Mouse (Mus musculus) intestine, embryonic 16.5 days (tissue): ENCODE results near the gene Cenph. TPM values are rescaled to one million over a fixed set of nuclear protein-coding genes. Genes with fewer than 3 reads are reported as not detected.

Experiments
- ATAC-seq: fragments of 200-750 bp; cut with Nextera tagmentation; 2 replicates; pipeline ENCODE4 v1.8.0; 2017; ENCODE audit warnings: moderate TSS enrichment, moderate library complexity
- H3K27ac ChIP-seq: fragments of 300-500 bp; sonication (generic); 2 replicates; pipeline ENCODE4 v1.5.1; 2014; ENCODE audit warnings: mild to moderate bottlenecking, low read length
- H3K27me3 ChIP-seq: fragments of 300-500 bp; sonication (generic); replicated peaks from 2 replicates; pipeline ENCODE4 v1.6.1; 2014; ENCODE audit warnings: low read length, control low read depth, mixed read lengths; ENCODE audit not compliant: control insufficient read depth, insufficient read depth
- H3K36me3 ChIP-seq: fragments of 300-500 bp; sonication (generic); 2 replicates; pipeline ENCODE4 v1.6.1; 2014; ENCODE audit warnings: low read length, control low read depth; ENCODE audit not compliant: control insufficient read depth, insufficient read depth
- H3K4me1 ChIP-seq: fragments of 300-500 bp; sonication (generic); 2 replicates; pipeline ENCODE4 v1.6.1; 2014; ENCODE audit warnings: low read length, control low read depth, mixed read lengths; ENCODE audit not compliant: control insufficient read depth, insufficient read depth
- H3K4me2 ChIP-seq: fragments of 300-500 bp; sonication (generic); 2 replicates; pipeline ENCODE4 v1.6.1; 2014; ENCODE audit warnings: low read depth, low read length, control low read depth
- H3K4me3 ChIP-seq: fragments of 300-500 bp; sonication (generic); 2 replicates; pipeline ENCODE4 v1.5.1; 2014; ENCODE audit warnings: mild to moderate bottlenecking, low read length
- H3K9ac ChIP-seq: fragments of 300-500 bp; sonication (generic); 2 replicates; pipeline ENCODE4 v1.6.1; 2014; ENCODE audit warnings: low read depth, low read length
- H3K9me3 ChIP-seq: fragments of 300-500 bp; sonication (generic); 2 replicates; pipeline ENCODE4 v1.6.1; 2016; ENCODE audit warnings: low read length, control low read depth; ENCODE audit not compliant: control insufficient read depth
- WGBS: fragments of 180-500 bp; shearing (Covaris S2); extraction: QIAGEN DNeasy Blood & Tissue Kit; methylation state at CpG from one replicate; pipeline ENCODE4 v1.1.7; 2014; 5-methylcytosine and 5-hydroxymethylcytosine counted together
- polyA plus RNA-seq: library from polyadenylated mRNA; unstranded; fragments of >200 nt; fragmentation: Nextera tagmentation; extraction: Ambion mirVana; gene quantifications from 2 replicates; pipeline ENCODE4 v1.2.1, GENCODE M21; 2015

Cenph gene
- polyA plus RNA-seq, 1 experiment from 2014 or later = 29.0 TPM

GRCm38 (mm10) chr13:100715467-100715866, 60.2 kb downstream of the Cenph start:
- Histone ChIP-seq H3K36me3 (peaks cover 10% of the 10 kb centered on the region), H3K4me2 (no peak overlapping the region), H3K9ac (no peak overlapping the region), H3K27ac (no peak overlapping the region), H3K4me1 (no peaks in the 10 kb centered on the region), H3K4me3 (no peak overlapping the region), H3K27me3 (no peaks in the 10 kb centered on the region), H3K9me3 (no peaks in the 10 kb centered on the region)
- 92% methylated on average over 6 of the region's 6 CpGs for WGBS
- ATAC-seq = no peak

Other genes with a start within 250 kb of the Cenph start
- 96.4 and 96.9 TPM in 2 replicates for gene Ocln, start 223.2 kb downstream of the Cenph start, polyA plus RNA-seq
- gene Marveld2, start 158.9 kb downstream of the Cenph start, polyA plus RNA-seq = 29.5 and 31.6 TPM in 2 replicates
- 222 and 244 TPM in 2 replicates for gene Ak6, start 124.9 kb downstream of the Cenph start, polyA plus RNA-seq
- gene Rad17, start 124.8 kb downstream of the Cenph start, polyA plus RNA-seq = 14.5 and 15.8 TPM in 2 replicates
- gene Taf9, start 124.3 kb downstream of the Cenph start, polyA plus RNA-seq = 7.0 and 7.4 TPM in 2 replicates
- gene Ccdc125, start 106.2 kb downstream of the Cenph start, polyA plus RNA-seq = 7.2 and 8.7 TPM in 2 replicates
- 71.5 and 78.7 TPM in 2 replicates for gene Cdk7, start 45.0 kb downstream of the Cenph start, polyA plus RNA-seq
- gene Mrps36, start 31.2 kb downstream of the Cenph start, polyA plus RNA-seq = 296 and 320 TPM in 2 replicates
- 169 and 199 TPM in 2 replicates for gene Ccnb1, start 10.7 kb upstream of the Cenph start, polyA plus RNA-seq
- gene Slc30a5, start 57.5 kb upstream of the Cenph start, polyA plus RNA-seq = 59.1 and 70.4 TPM in 2 replicates